11 mouse cellular contexts compared by ENCODE assay signal in genomic region chr13:59688338-59688770, GRCm38 (mm10). TPM values are rescaled to one million over a fixed set of nuclear protein-coding genes. Genes with fewer than 3 reads are reported as not detected.
DNase-seq lines count a peak whose midpoint lies in the region; ATAC-seq and TF ChIP-seq lines count a peak whose summit lies in the region.
"Had no signal": no experiment of that assay in that cellular context is flagged by ENCODE, and none has a peak within 500 bp of the region (broad histone marks: within the 10 kb centered on the region; RNA-seq: fewer than 3 reads in every experiment).

No protein-coding gene starts in this region.

- H3K9me3 ChIP-seq in heart, embryonic 16.5 days (replicated peaks; ENCODE audit: control insufficient read depth, low read length), result no peaks in the 10 kb centered on the region
- no peaks in the 10 kb centered on the region for H3K9me3 ChIP-seq in midbrain, embryonic 13.5 days
- H3K9me3 ChIP-seq: lung, embryonic 15.5 days had no signal

- peak overlapping the region; percentile 64 for H3K4me2 ChIP-seq in heart, embryonic 16.5 days (ENCODE audit: low read depth, low read length)
- no peak overlapping the region for H3K4me2 ChIP-seq in midbrain, embryonic 13.5 days (replicated peaks)
- H3K4me2 ChIP-seq: lung, embryonic 15.5 days had no signal

- TF ChIP-seq CTCF in gastrocnemius, adult 2 months (IDR thresholded peaks at IDR 0.05), result peak; percentile 53
- no peak for TF ChIP-seq CTCF in lung, adult 2 months (IDR thresholded peaks at IDR 0.05; ENCODE audit: insufficient read depth, low read length)

- peak overlapping the region; percentile 59 for H3K9ac ChIP-seq in heart, embryonic 16.5 days (ENCODE audit: low read length)
- no peak overlapping the region for H3K9ac ChIP-seq in midbrain, embryonic 13.5 days (replicated peaks)
- H3K9ac ChIP-seq: lung, embryonic 15.5 days had no signal

- H3K4me3 ChIP-seq in gastrocnemius, adult 2 months, result peak overlapping the region; percentile 43
- no peak overlapping the region for H3K4me3 ChIP-seq in lung, adult 2 months (replicated peaks; ENCODE audit: extremely low read depth, low read depth, low read length)
- peak overlapping the region; percentile 40 for H3K4me3 ChIP-seq in heart, embryonic 16.5 days (ENCODE audit: low read length)
- H3K4me3 ChIP-seq in midbrain, embryonic 13.5 days (replicated peaks), result no peak overlapping the region
- H3K4me3 ChIP-seq: lung, embryonic 15.5 days had no signal

- no peak for TF ChIP-seq POLR2A in lung, adult 2 months (IDR thresholded peaks at IDR 0.05; ENCODE audit: borderline replicate concordance, extremely low read depth, low read depth, low read length)

- no peak overlapping the region for H3K27ac ChIP-seq in gastrocnemius, adult 2 months
- peak overlapping the region; percentile 95 for H3K27ac ChIP-seq in heart, embryonic 16.5 days (ENCODE audit: low read length)
- H3K27ac ChIP-seq in midbrain, embryonic 13.5 days, result no peak overlapping the region
- H3K27ac ChIP-seq: lung, embryonic 15.5 days had no signal

- no peak for DNase-seq in gastrocnemius, adult 2 months
- DNase-seq in gastrocnemius, postnatal 4 days (ENCODE audit: low spot score in 2 of 2), result no peak
- peak; percentile 51 for DNase-seq in lung, postnatal 10 days
- DNase-seq in lung, adult 2 months, result no peak
- DNase-seq in cerebellum, adult 9-11 months, result peak; percentile 45
- no peak for DNase-seq in thymus, postnatal 0 days (ENCODE audit: low spot score)
- DNase-seq: right cerebral cortex, postnatal 25 days had no signal

- peak; percentile 77 for ATAC-seq in heart, embryonic 16.5 days (replicated peaks; ENCODE audit: extremely low read depth, insufficient read depth, low FRiP score)
- ATAC-seq in midbrain, embryonic 13.5 days, result no peak

- intact Hi-C loops in gastrocnemius, adult 2 months (cut with DNase I), result no loop called here

- H3K36me3 ChIP-seq in heart, embryonic 16.5 days (ENCODE audit: control insufficient read depth, insufficient read depth), result no peaks in the 10 kb centered on the region
- H3K36me3 ChIP-seq in midbrain, embryonic 13.5 days, result no peaks in the 10 kb centered on the region
- H3K36me3 ChIP-seq: lung, embryonic 15.5 days had no signal

- no peaks in the 10 kb centered on the region for H3K27me3 ChIP-seq in heart, embryonic 16.5 days (ENCODE audit: control insufficient read depth, insufficient read depth, low read length)
- no peaks in the 10 kb centered on the region for H3K27me3 ChIP-seq in midbrain, embryonic 13.5 days
- H3K27me3 ChIP-seq: lung, embryonic 15.5 days had no signal

- no peaks in the 10 kb centered on the region for H3K4me1 ChIP-seq in lung, adult 2 months (ENCODE audit: control insufficient read depth, insufficient read depth, low read length)
- peaks cover 17% of the 10 kb centered on the region for H3K4me1 ChIP-seq in heart, embryonic 16.5 days (ENCODE audit: control insufficient read depth, insufficient read depth, low read length)
- no peaks in the 10 kb centered on the region for H3K4me1 ChIP-seq in midbrain, embryonic 13.5 days (replicated peaks)
- H3K4me1 ChIP-seq: lung, embryonic 15.5 days had no signal

- 65% methylated on average over 13 of the region's 13 CpGs for WGBS in lung, adult 2 months
- WGBS in heart, embryonic 16.5 days, result 29% methylated on average over 13 of the region's 13 CpGs
- WGBS in midbrain, embryonic 13.5 days, result 71% methylated on average over 13 of the region's 13 CpGs

RNA-seq across cellular contexts. Expression of gene 4921517D22Rik, which starts 5.6 kb away (rescaled TPM):
- not detected for total RNA-seq in gastrocnemius, adult 2 months (2021)
- total RNA-seq in gastrocnemius, postnatal 4 days (2021), result not detected
- polyA plus RNA-seq in lung, adult 2 months (2012; rRNA removed), result not detected in 2 replicates
- not detected in 2 replicates for polyA plus RNA-seq in heart, embryonic 16.5 days (2015; fragmentation: Nextera tagmentation; extraction: Ambion mirVana)
- not detected in 2 replicates for polyA plus RNA-seq in thymus, postnatal 0 days (2015; fragmentation: Nextera tagmentation; extraction: Ambion mirVana)
- not detected in 2 replicates for polyA plus RNA-seq in midbrain, embryonic 13.5 days (2015; fragmentation: Nextera tagmentation; extraction: Ambion mirVana)
- polyA plus RNA-seq: embryonic facial prominence, embryonic 14.5 days; lung, embryonic 15.5 days had no signal

RNA-seq across cellular contexts. Expression of gene Golm1, which starts 12.7 kb away (rescaled TPM):
- total RNA-seq in gastrocnemius, adult 2 months (2021), result 10 to 100 TPM in 1 of 2 experiments, 1 to 10 TPM in 1; 4.5 to 11.5 TPM
- total RNA-seq in gastrocnemius, postnatal 4 days (2021), result 10 to 100 TPM; 22.9 to 23.7 TPM
- polyA plus RNA-seq in lung, adult 2 months (2012; rRNA removed), result 11.2 and 15.3 TPM in 2 replicates
- polyA plus RNA-seq in heart, embryonic 16.5 days (2015; fragmentation: Nextera tagmentation; extraction: Ambion mirVana), result 39.2 and 42.4 TPM in 2 replicates
- 3.9 and 4.5 TPM in 2 replicates for polyA plus RNA-seq in thymus, postnatal 0 days (2015; fragmentation: Nextera tagmentation; extraction: Ambion mirVana)
- 76.2 and 77.0 TPM in 2 replicates for polyA plus RNA-seq in midbrain, embryonic 13.5 days (2015; fragmentation: Nextera tagmentation; extraction: Ambion mirVana)

RNA-seq across cellular contexts. Expression of gene Spata31d1a, which starts 21.8 kb away (rescaled TPM):
- total RNA-seq in gastrocnemius, adult 2 months (2021), result not detected
- under 1 TPM; 0.05 to 0.07 TPM for total RNA-seq in gastrocnemius, postnatal 4 days (2021)
- not detected in 2 replicates for polyA plus RNA-seq in lung, adult 2 months (2012; rRNA removed)
- polyA plus RNA-seq in heart, embryonic 16.5 days (2015; fragmentation: Nextera tagmentation; extraction: Ambion mirVana), result not detected in 2 replicates
- not detected in 2 replicates for polyA plus RNA-seq in thymus, postnatal 0 days (2015; fragmentation: Nextera tagmentation; extraction: Ambion mirVana)
- 0.07 and 0.12 TPM in 2 replicates for polyA plus RNA-seq in midbrain, embryonic 13.5 days (2015; fragmentation: Nextera tagmentation; extraction: Ambion mirVana)
- polyA plus RNA-seq: lung, embryonic 15.5 days had no signal

RNA-seq across cellular contexts. Expression of gene Spata31d1b, which starts 23.7 kb away (rescaled TPM):
- not detected for total RNA-seq in gastrocnemius, adult 2 months (2021)
- total RNA-seq in gastrocnemius, postnatal 4 days (2021), result under 1 TPM; 0.05 to 0.08 TPM
- polyA plus RNA-seq in lung, adult 2 months (2012; rRNA removed), result 0.05 TPM in 1 of 2 replicates, not detected in the other
- polyA plus RNA-seq in heart, embryonic 16.5 days (2015; fragmentation: Nextera tagmentation; extraction: Ambion mirVana), result not detected in 2 replicates
- polyA plus RNA-seq in thymus, postnatal 0 days (2015; fragmentation: Nextera tagmentation; extraction: Ambion mirVana), result 0.04 TPM in 2 replicates
- polyA plus RNA-seq in midbrain, embryonic 13.5 days (2015; fragmentation: Nextera tagmentation; extraction: Ambion mirVana), result not detected in 2 replicates
- polyA plus RNA-seq: lung, embryonic 15.5 days had no signal

RNA-seq across cellular contexts. Expression of gene Spata31d1d, which starts 43.2 kb away (rescaled TPM):
- not detected for total RNA-seq in gastrocnemius, adult 2 months (2021)
- not detected for total RNA-seq in gastrocnemius, postnatal 4 days (2021)
- polyA plus RNA-seq in lung, adult 2 months (2012; rRNA removed), result not detected in 2 replicates
- not detected in 2 replicates for polyA plus RNA-seq in heart, embryonic 16.5 days (2015; fragmentation: Nextera tagmentation; extraction: Ambion mirVana)
- polyA plus RNA-seq in thymus, postnatal 0 days (2015; fragmentation: Nextera tagmentation; extraction: Ambion mirVana), result not detected in 2 replicates
- not detected in 2 replicates for polyA plus RNA-seq in midbrain, embryonic 13.5 days (2015; fragmentation: Nextera tagmentation; extraction: Ambion mirVana)
- polyA plus RNA-seq: embryonic facial prominence, embryonic 14.5 days; lung, embryonic 15.5 days had no signal

Comparison
In these comparisons a context has a peak if more than half of its experiments do, and no peak if none do; other contexts are left out.
1. DNase-seq: peak in lung, postnatal 10 days (single experiment) and cerebellum, adult 9-11 months (single experiment); none in gastrocnemius, adult 2 months (single experiment), gastrocnemius, postnatal 4 days (0 of 2), lung, adult 2 months (single experiment) and thymus, postnatal 0 days (single experiment).
2. H3K4me3 ChIP-seq: peak in gastrocnemius, adult 2 months (single experiment) and heart, embryonic 16.5 days (single experiment); none in lung, adult 2 months (single experiment) and midbrain, embryonic 13.5 days (single experiment).